Mouse (Mus musculus) frontal cortex, postnatal 25 days (tissue): Measurements from ENCODE around the gene Vmn1r198.
"Not testable (repeated sequence)": the region's sequence is repeated elsewhere in the genome, so short reads cannot be mapped to it uniquely, and the experiment has no call there.

ENCODE experiments used
- DNase-seq, 2 experiments: peaks; one replicate each; pipeline ENCODE4 v3.0.0; 2022; ENCODE audit warnings: low spot score in 2 of 2

Gene Vmn1r198

GRCm38 (mm10) chr13:22350064-22350463 is at the start of gene Vmn1r198:
TSS of gene Vmn1r198 (plus strand) at chr13:22350364.
- DNase-seq = no peak

GRCm38 (mm10) chr13:22308075-22308474 is 42.1 kb upstream of the Vmn1r198 start:
- not testable (repeated sequence) for DNase-seq

GRCm38 (mm10) chr13:22315361-22315760 is 34.8 kb upstream of the Vmn1r198 start:
- no peak for DNase-seq

GRCm38 (mm10) chr13:22317366-22317765 is 32.8 kb upstream of the Vmn1r198 start:
- no peak for DNase-seq

GRCm38 (mm10) chr13:22320091-22320490 is 30.1 kb upstream of the Vmn1r198 start:
- no peak for DNase-seq

- no peak for DNase-seq
These were observed 25.9 kb upstream of the Vmn1r198 start, which contains the start of gene Vmn1r197 for GRCm38 (mm10) chr13:22324289-22324688. TSS of gene Vmn1r197 (plus strand) at chr13:22324589.

GRCm38 (mm10) chr13:22333269-22333668 is 16.9 kb upstream of the Vmn1r198 start:
- DNase-seq = no peak

- DNase-seq = no peak
These were observed 14.6 kb upstream of the Vmn1r198 start for GRCm38 (mm10) chr13:22335565-22335964.

GRCm38 (mm10) chr13:22350813-22351212 is 649 bp downstream of the Vmn1r198 start:
- DNase-seq = no peak

GRCm38 (mm10) chr13:22379518-22379917 is 29.4 kb downstream of the Vmn1r198 start, which contains the start of gene Vmn1r199:
TSS of gene Vmn1r199 (plus strand) at chr13:22379818.
- DNase-seq = no peak

- not testable (repeated sequence) for DNase-seq
These were observed 31.0 kb downstream of the Vmn1r198 start for GRCm38 (mm10) chr13:22381128-22381527.

- no peak for DNase-seq
These were observed 33.2 kb downstream of the Vmn1r198 start for GRCm38 (mm10) chr13:22383401-22383800.

GRCm38 (mm10) chr13:22387050-22387449 is 36.9 kb downstream of the Vmn1r198 start:
- no peak for DNase-seq

- DNase-seq = no peak
These were observed 39.9 kb downstream of the Vmn1r198 start, which contains the start of gene Vmn1r200 for GRCm38 (mm10) chr13:22390073-22390472. TSS of gene Vmn1r200 (plus strand) at chr13:22390373.

GRCm38 (mm10) chr13:22402978-22403377 is 52.8 kb downstream of the Vmn1r198 start:
- DNase-seq = no peak
